Mouse (Mus musculus) erythroblast, embryonic 14.5 days (primary cell): ENCODE measurements around the gene Kcnip2. TPM values are rescaled to one million over a fixed set of nuclear protein-coding genes. Genes with fewer than 3 reads are reported as not detected.
A peak's percentile ranks its signal among the peaks of the same experiment; 100 is the strongest.
"Not testable (repeated sequence)": the region's sequence is repeated elsewhere in the genome, so short reads cannot be mapped to it uniquely, and the experiment has no call there.

Experiments
- H3K27me3 ChIP-seq: 2 replicates; pipeline ENCODE4 v1.6.1; 2012; ENCODE audit warnings: inconsistent platforms; ENCODE audit not compliant: control insufficient read depth
- H3K36me3 ChIP-seq: 2 replicates; pipeline ENCODE4 v1.6.1; 2012; ENCODE audit warnings: mild to moderate bottlenecking, inconsistent platforms; ENCODE audit not compliant: control insufficient read depth
- H3K4me1 ChIP-seq: 2 replicates; pipeline ENCODE4 v1.6.1; 2012; ENCODE audit warnings: inconsistent platforms; ENCODE audit not compliant: control insufficient read depth
- H3K4me3 ChIP-seq: replicated peaks from 2 replicates; pipeline ENCODE3; 2012; ENCODE audit warnings: moderate library complexity, mild to moderate bottlenecking, inconsistent platforms
- H3K9me3 ChIP-seq: 2 replicates; pipeline ENCODE4 v1.6.1; 2012; ENCODE audit warnings: low read length, inconsistent platforms, mixed read lengths; ENCODE audit not compliant: control insufficient read depth
- GATA1 ChIP-seq: IDR thresholded peaks from 2 replicates; pipeline ENCODE4 v1.6.1; 2012; ENCODE audit warnings: low read length, inconsistent platforms, mixed read lengths
- TAL1 ChIP-seq: IDR thresholded peaks from 3 replicates; pipeline ENCODE4 v1.6.1; 2012; ENCODE audit warnings: low read length, inconsistent platforms, mixed read lengths
- polyA plus RNA-seq: library from polyadenylated mRNA; stranded (reverse); fragments of >175 nt; gene quantifications from 2 replicates; pipeline ENCODE4 v1.2.3, GENCODE M21; 2012

The Kcnip2 gene
- polyA plus RNA-seq, 1 experiment: 0.33 TPM

- H3K4me1 ChIP-seq: peaks cover 11% of the 10 kb centered on the region
- H3K36me3 ChIP-seq: no peaks in the 10 kb centered on the region; the same call in 1 of the 2 replicates
- TF ChIP-seq TAL1: no peak
- H3K4me3 ChIP-seq: no peak overlapping the region
- H3K27me3 ChIP-seq: peaks cover 68% of the 10 kb centered on the region
- no peaks in the 10 kb centered on the region for H3K9me3 ChIP-seq
Observed at GRCm38 (mm10) chr19:45815170-45815569, 691 bp downstream of the Kcnip2 start.

- no peaks in the 10 kb centered on the region; the same call in 1 of the 2 replicates for H3K36me3 ChIP-seq
- peaks cover 68% of the 10 kb centered on the region for H3K27me3 ChIP-seq
- H3K4me1 ChIP-seq: peaks cover 11% of the 10 kb centered on the region
- H3K9me3 ChIP-seq: no peaks in the 10 kb centered on the region
- no peak for TF ChIP-seq TAL1
- TF ChIP-seq GATA1: no peak
- H3K4me3 ChIP-seq: no peak overlapping the region
Observed at GRCm38 (mm10) chr19:45813801-45814200, 2.1 kb downstream of the Kcnip2 start.

GRCm38 (mm10) chr19:45813263-45813662 is 2.6 kb downstream of the Kcnip2 start:
- H3K9me3 ChIP-seq: no peaks in the 10 kb centered on the region
- H3K4me1 ChIP-seq: peaks cover 11% of the 10 kb centered on the region
- H3K27me3 ChIP-seq: peaks cover 68% of the 10 kb centered on the region
- H3K36me3 ChIP-seq: no peaks in the 10 kb centered on the region
- TF ChIP-seq GATA1 (no peak), TAL1 (no peak)
- no peak overlapping the region for H3K4me3 ChIP-seq

- Histone ChIP-seq H3K9me3 (no peaks in the 10 kb centered on the region), H3K4me3 (no peak overlapping the region), H3K4me1 (peaks cover 11% of the 10 kb centered on the region), H3K36me3 (no peaks in the 10 kb centered on the region), H3K27me3 (peaks cover 68% of the 10 kb centered on the region)
- TF ChIP-seq TAL1 (no peak), GATA1 (no peak)
Observed at GRCm38 (mm10) chr19:45812673-45813252, 3.1 kb downstream of the Kcnip2 start.

- Histone ChIP-seq H3K4me3 (peak overlapping the region; percentile 11), H3K4me1 (peaks cover 11% of the 10 kb centered on the region), H3K36me3 (no peaks in the 10 kb centered on the region), H3K27me3 (peaks cover 64% of the 10 kb centered on the region), H3K9me3 (no peaks in the 10 kb centered on the region)
- TF ChIP-seq TAL1 (no peak), GATA1 (no peak)
Observed at GRCm38 (mm10) chr19:45812115-45812514, 3.7 kb downstream of the Kcnip2 start.

GRCm38 (mm10) chr19:45811028-45811674 is 4.7 kb downstream of the Kcnip2 start:
- H3K36me3 ChIP-seq: no peaks in the 10 kb centered on the region
- no peak overlapping the region for H3K4me3 ChIP-seq
- H3K9me3 ChIP-seq: no peaks in the 10 kb centered on the region
- peaks cover 54% of the 10 kb centered on the region for H3K27me3 ChIP-seq
- peaks cover 11% of the 10 kb centered on the region for H3K4me1 ChIP-seq
- no peak for TF ChIP-seq TAL1
- no peak for TF ChIP-seq GATA1

GRCm38 (mm10) chr19:45807732-45808131 is 8.1 kb downstream of the Kcnip2 start:
- no peaks in the 10 kb centered on the region for H3K36me3 ChIP-seq
- H3K9me3 ChIP-seq: no peaks in the 10 kb centered on the region
- H3K4me3 ChIP-seq: no peak overlapping the region
- peaks cover 29% of the 10 kb centered on the region for H3K27me3 ChIP-seq
- TF ChIP-seq TAL1 (no peak), GATA1 (no peak)
- peaks cover 33% of the 10 kb centered on the region for H3K4me1 ChIP-seq

GRCm38 (mm10) chr19:45805817-45806216 is 10.0 kb downstream of the Kcnip2 start:
- not testable (repeated sequence) for H3K9me3 ChIP-seq, H3K36me3 ChIP-seq, H3K27me3 ChIP-seq, H3K4me3 ChIP-seq
- H3K4me1 ChIP-seq: peaks cover 37% of the 10 kb centered on the region

GRCm38 (mm10) chr19:45804593-45805368 is 11.1 kb downstream of the Kcnip2 start:
- Histone ChIP-seq H3K27me3 (peaks cover 9% of the 10 kb centered on the region), H3K36me3 (no peaks in the 10 kb centered on the region), H3K4me1 (peaks cover 37% of the 10 kb centered on the region), H3K4me3 (no peak overlapping the region), H3K9me3 (peaks cover 4% of the 10 kb centered on the region; the same call in 1 of the 2 replicates)
- TF ChIP-seq TAL1: no peak
- no peak for TF ChIP-seq GATA1
